Mouse (Mus musculus) intestine, embryonic 16.5 days (tissue): Measurements from ENCODE around the gene 1110004F10Rik. TPM values are rescaled to one million over a fixed set of nuclear protein-coding genes. Genes with fewer than 3 reads are reported as not detected.
A peak's percentile ranks its signal among the peaks of the same experiment; 100 is the strongest.

Experiments
- ATAC-seq: fragments of 200-750 bp; cut with Nextera tagmentation; 2 replicates; pipeline ENCODE4 v1.8.0; 2017; ENCODE audit warnings: moderate TSS enrichment, moderate library complexity
- H3K27ac ChIP-seq: fragments of 300-500 bp; sonication (generic); 2 replicates; pipeline ENCODE4 v1.5.1; 2014; ENCODE audit warnings: mild to moderate bottlenecking, low read length
- H3K27me3 ChIP-seq: fragments of 300-500 bp; sonication (generic); replicated peaks from 2 replicates; pipeline ENCODE4 v1.6.1; 2014; ENCODE audit warnings: low read length, control low read depth, mixed read lengths; ENCODE audit not compliant: control insufficient read depth, insufficient read depth
- H3K36me3 ChIP-seq: fragments of 300-500 bp; sonication (generic); 2 replicates; pipeline ENCODE4 v1.6.1; 2014; ENCODE audit warnings: low read length, control low read depth; ENCODE audit not compliant: control insufficient read depth, insufficient read depth
- H3K4me1 ChIP-seq: fragments of 300-500 bp; sonication (generic); 2 replicates; pipeline ENCODE4 v1.6.1; 2014; ENCODE audit warnings: low read length, control low read depth, mixed read lengths; ENCODE audit not compliant: control insufficient read depth, insufficient read depth
- H3K4me2 ChIP-seq: fragments of 300-500 bp; sonication (generic); 2 replicates; pipeline ENCODE4 v1.6.1; 2014; ENCODE audit warnings: low read depth, low read length, control low read depth
- H3K4me3 ChIP-seq: fragments of 300-500 bp; sonication (generic); 2 replicates; pipeline ENCODE4 v1.5.1; 2014; ENCODE audit warnings: mild to moderate bottlenecking, low read length
- H3K9ac ChIP-seq: fragments of 300-500 bp; sonication (generic); 2 replicates; pipeline ENCODE4 v1.6.1; 2014; ENCODE audit warnings: low read depth, low read length
- H3K9me3 ChIP-seq: fragments of 300-500 bp; sonication (generic); 2 replicates; pipeline ENCODE4 v1.6.1; 2016; ENCODE audit warnings: low read length, control low read depth; ENCODE audit not compliant: control insufficient read depth
- WGBS: fragments of 180-500 bp; shearing (Covaris S2); extraction: QIAGEN DNeasy Blood & Tissue Kit; methylation state at CpG from one replicate; pipeline ENCODE4 v1.1.7; 2014; 5-methylcytosine and 5-hydroxymethylcytosine counted together
- polyA plus RNA-seq: library from polyadenylated mRNA; unstranded; fragments of >200 nt; fragmentation: Nextera tagmentation; extraction: Ambion mirVana; gene quantifications from 2 replicates; pipeline ENCODE4 v1.2.1, GENCODE M21; 2015

The 1110004F10Rik gene
- polyA plus RNA-seq, result 180 and 206 TPM in 2 replicates

- H3K27ac ChIP-seq, result no peak within 1 kb of the TSS
- peak within 1 kb of the TSS; percentile 62 for H3K4me3 ChIP-seq
- H3K27me3 ChIP-seq, result peaks cover 37% of the 10 kb centered on the region
- H3K9ac ChIP-seq, result peak within 1 kb of the TSS; percentile 64
- 2% methylated on average over 11 of the region's 11 CpGs for WGBS
- ATAC-seq, result 0 out of 2 replicates have a peak, but pooled peaks have one; percentile 13
- no peaks in the 10 kb centered on the region for H3K36me3 ChIP-seq
- peaks cover 13% of the 10 kb centered on the region for H3K4me1 ChIP-seq
- no peaks in the 10 kb centered on the region for H3K9me3 ChIP-seq
- peak within 1 kb of the TSS; percentile 100 for H3K4me2 ChIP-seq
These were observed at the start of gene 1110004F10Rik for GRCm38 (mm10) chr7:116039196-116039537. Gene 1110004F10Rik (plus strand): TSS chr7:116039397.

- Histone ChIP-seq H3K36me3 (no peaks in the 10 kb centered on the region), H3K9ac (no peak overlapping the region), H3K4me1 (no peaks in the 10 kb centered on the region), H3K4me2 (no peak overlapping the region), H3K27ac (no peak overlapping the region), H3K27me3 (no peaks in the 10 kb centered on the region), H3K4me3 (no peak overlapping the region), H3K9me3 (no peaks in the 10 kb centered on the region)
- WGBS, result 84% methylated on average over 4 of the region's 4 CpGs
- ATAC-seq, result no peak
These were observed 36.5 kb upstream of the 1110004F10Rik start for GRCm38 (mm10) chr7:116002726-116003125.

DNA sequence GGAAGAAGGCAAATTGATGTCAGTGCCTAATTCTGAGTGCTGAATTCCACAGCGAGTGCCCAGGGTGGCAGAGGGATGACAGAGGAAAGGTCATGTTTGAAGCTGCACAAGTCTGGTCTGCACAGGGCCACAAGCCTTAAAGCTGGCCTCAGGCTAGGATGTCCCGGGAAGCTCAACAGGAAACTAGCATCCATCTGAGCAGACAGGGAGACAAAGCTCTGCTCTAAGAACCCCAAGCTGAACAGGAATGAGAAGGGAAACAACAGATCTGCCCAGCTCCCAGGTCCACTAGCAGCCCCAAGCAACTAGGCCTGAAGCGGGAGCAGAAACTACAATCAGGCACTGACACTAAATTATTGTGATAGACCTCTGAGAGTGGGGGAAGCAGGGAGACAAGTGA, 9.2 kb upstream of the 1110004F10Rik start:
- no peak overlapping the region for H3K4me3 ChIP-seq
- peaks cover 6% of the 10 kb centered on the region for H3K4me1 ChIP-seq
- H3K9ac ChIP-seq, result no peak overlapping the region
- WGBS, result 69% methylated on average over 3 of the region's 3 CpGs
- H3K36me3 ChIP-seq, result no peaks in the 10 kb centered on the region
- no peak overlapping the region for H3K4me2 ChIP-seq
- H3K9me3 ChIP-seq, result no peaks in the 10 kb centered on the region
- no peak overlapping the region for H3K27ac ChIP-seq
- H3K27me3 ChIP-seq, result peaks cover 7% of the 10 kb centered on the region
- ATAC-seq, result no peak

DNA sequence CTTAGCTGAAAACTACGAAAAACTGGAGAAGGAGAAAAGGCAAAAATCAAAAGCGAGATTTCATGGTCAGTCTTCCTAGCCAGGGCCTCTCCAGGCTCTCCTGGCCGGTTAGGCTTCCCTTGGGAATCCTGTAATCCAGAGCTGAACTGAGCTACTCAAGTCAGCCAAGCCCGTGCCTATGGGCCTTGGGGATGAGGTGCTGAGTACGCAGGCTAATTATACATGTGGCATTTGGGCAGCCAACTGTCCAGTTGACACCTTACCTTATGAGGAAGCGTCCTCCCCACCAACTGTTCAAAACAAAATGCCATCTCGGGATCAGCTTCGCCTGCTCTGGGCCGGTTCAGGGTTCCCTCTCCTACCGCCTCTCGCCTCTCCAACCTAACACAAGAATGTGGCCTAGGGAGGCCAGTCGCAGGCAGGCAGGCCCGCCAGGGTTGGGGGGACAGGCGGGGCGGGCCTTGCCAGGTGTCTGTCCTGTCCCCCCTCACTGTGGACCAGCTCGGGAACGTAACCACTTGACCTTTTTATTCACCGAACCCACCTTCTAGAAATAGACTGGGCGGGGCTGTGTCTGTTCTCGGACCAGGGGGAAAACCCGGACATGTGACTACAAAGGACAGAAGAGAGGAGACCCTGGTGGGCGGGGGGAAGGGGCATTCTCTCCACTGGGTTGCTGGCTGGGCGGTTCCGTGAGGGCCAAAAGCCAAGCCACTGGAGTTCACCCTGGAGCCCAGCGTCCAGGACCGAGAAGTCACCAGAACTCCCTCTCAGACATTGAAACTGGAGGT, 8.4 kb upstream of the 1110004F10Rik start:
- peaks cover 12% of the 10 kb centered on the region for H3K27me3 ChIP-seq
- H3K27ac ChIP-seq, result no peak overlapping the region
- ATAC-seq, result no peak
- H3K9me3 ChIP-seq, result no peaks in the 10 kb centered on the region
- no peaks in the 10 kb centered on the region for H3K36me3 ChIP-seq
- H3K9ac ChIP-seq, result peak overlapping the region; percentile 84
- peaks cover 6% of the 10 kb centered on the region for H3K4me1 ChIP-seq
- H3K4me2 ChIP-seq, result peak overlapping the region; percentile 99
- 44% methylated on average over 26 of the region's 26 CpGs for WGBS
- H3K4me3 ChIP-seq, result peak overlapping the region; percentile 70

DNA sequence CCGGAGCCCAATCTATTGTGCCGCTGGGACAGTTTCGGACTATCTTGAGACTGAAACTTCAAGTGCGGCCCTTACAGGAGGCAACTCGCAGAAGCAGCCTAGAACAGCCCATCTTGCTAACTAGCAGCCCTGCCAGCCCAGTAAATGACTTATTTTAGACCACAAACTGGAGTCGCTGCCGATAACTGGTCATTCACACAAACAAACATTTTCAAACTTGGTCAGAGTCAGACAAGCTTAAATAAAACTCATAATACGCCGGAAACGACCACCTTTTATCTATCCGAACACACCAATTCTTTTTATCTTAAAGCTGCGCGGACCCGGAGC, 7.8 kb upstream of the 1110004F10Rik start:
- Histone ChIP-seq H3K27me3 (peaks cover 17% of the 10 kb centered on the region), H3K9me3 (no peaks in the 10 kb centered on the region), H3K36me3 (no peaks in the 10 kb centered on the region), H3K4me3 (peak overlapping the region; percentile 70), H3K9ac (peak overlapping the region; percentile 84), H3K4me1 (peaks cover 6% of the 10 kb centered on the region), H3K27ac (peak overlapping the region; percentile 63), H3K4me2 (peak overlapping the region; percentile 99)
- WGBS, result 3% methylated on average over 14 of the region's 14 CpGs
- ATAC-seq, result no peak

DNA sequence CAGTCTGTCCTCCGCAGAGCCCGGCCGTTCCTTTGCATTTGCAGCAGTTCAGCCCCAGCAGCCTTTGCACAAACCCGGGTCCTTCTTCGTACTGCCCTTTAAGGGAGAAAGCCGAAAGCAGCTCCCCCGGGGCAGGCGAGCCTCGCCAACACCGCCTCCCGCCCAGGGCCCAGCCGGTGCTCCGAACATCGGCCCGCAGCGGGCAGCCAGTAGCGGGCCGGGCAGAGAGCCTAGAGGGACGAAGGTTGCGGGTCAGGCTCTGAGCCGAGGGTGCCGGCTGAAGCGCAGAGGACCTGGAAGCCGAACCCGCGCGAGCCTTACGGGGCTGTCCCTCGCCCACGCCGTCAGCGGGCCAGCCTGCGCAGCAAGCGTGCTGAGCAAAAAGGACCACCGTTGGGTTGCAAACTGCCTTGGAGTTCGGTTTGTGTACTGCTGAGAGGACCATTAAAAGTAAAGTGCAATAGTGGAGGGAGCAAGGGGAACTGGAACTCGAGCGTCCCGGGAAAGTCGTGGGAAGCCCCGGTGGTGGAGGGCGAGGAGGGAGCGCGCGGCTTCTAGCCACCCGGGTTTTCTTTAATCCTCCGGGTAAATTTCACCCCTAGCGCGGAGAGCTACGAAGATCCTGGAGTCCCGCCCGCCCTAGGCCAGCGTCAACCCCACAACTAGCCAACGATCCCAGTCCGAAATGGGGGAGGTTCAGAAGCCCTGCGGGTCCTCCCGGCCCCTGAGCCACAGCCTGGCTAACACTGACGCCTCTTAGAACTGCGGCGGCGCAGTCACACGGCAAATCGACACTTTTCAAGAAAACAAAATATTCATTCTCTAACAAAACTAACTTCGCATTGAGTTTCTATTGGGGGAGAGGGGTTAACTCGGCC, 7.2 kb upstream of the 1110004F10Rik start:
- no peaks in the 10 kb centered on the region for H3K9me3 ChIP-seq
- whole genome bisulfite sequencing, result under 1% methylated on average over 65 of the region's 65 CpGs
- H3K4me1 ChIP-seq, result peaks cover 6% of the 10 kb centered on the region

GRCm38 (mm10) chr7:116032596-116033307, 6.4 kb upstream of the 1110004F10Rik start:
- under 1% methylated on average over 11 of the region's 11 CpGs for WGBS

More for the DNA sequence above, 7.2 kb upstream of the 1110004F10Rik start:
- Histone ChIP-seq H3K27ac (peak overlapping the region; percentile 63), H3K4me2 (peak overlapping the region; percentile 99), H3K4me3 (peak overlapping the region; percentile 70), H3K9ac (peak overlapping the region; percentile 84), H3K36me3 (no peaks in the 10 kb centered on the region), H3K27me3 (peaks cover 23% of the 10 kb centered on the region)
- peak; percentile 75 for ATAC-seq

GRCm38 (mm10) chr7:116033371-116034241, 5.6 kb upstream of the 1110004F10Rik start:
- peaks cover 6% of the 10 kb centered on the region for H3K4me1 ChIP-seq
- ATAC-seq, result peak; percentile 31
- H3K9ac ChIP-seq, result peak overlapping the region; percentile 68
- H3K27me3 ChIP-seq, result peaks cover 29% of the 10 kb centered on the region
- H3K4me3 ChIP-seq, result peak overlapping the region; percentile 69
- H3K4me2 ChIP-seq, result peak overlapping the region; percentile 98
- peak overlapping the region; percentile 33; the same call in 1 of the 2 replicates for H3K27ac ChIP-seq
- WGBS, result under 1% methylated on average over 54 of the region's 54 CpGs
- H3K36me3 ChIP-seq, result no peaks in the 10 kb centered on the region
- H3K9me3 ChIP-seq, result no peaks in the 10 kb centered on the region

More at GRCm38 (mm10) chr7:116032596-116033307, 6.4 kb upstream of the 1110004F10Rik start:
- H3K4me2 ChIP-seq, result peak overlapping the region; percentile 99
- peaks cover 6% of the 10 kb centered on the region for H3K4me1 ChIP-seq
- no peaks in the 10 kb centered on the region for H3K9me3 ChIP-seq
- H3K27ac ChIP-seq, result peak overlapping the region; percentile 63
- no peaks in the 10 kb centered on the region for H3K36me3 ChIP-seq
- H3K27me3 ChIP-seq, result peaks cover 29% of the 10 kb centered on the region
- peak; percentile 37 for ATAC-seq
- peak overlapping the region; percentile 84 for H3K9ac ChIP-seq
- peak overlapping the region; percentile 70 for H3K4me3 ChIP-seq
